Mouse (Mus musculus) liver, embryonic 14.5 days (tissue): ENCODE measurements at regions not wholly inside any gene's neighbourhood (a gene's known extent, or its start where the extent isn't known, plus 50 kb on each side); places are given as distances from the start of the nearest gene placed in this dataset.

ENCODE experiments used
- CTCF ChIP-seq: IDR thresholded peaks from 2 replicates; pipeline ENCODE4 v1.5.1; 2016; ENCODE audit warnings: antibody characterized with exemption, low read depth, control low read depth
- EP300 ChIP-seq: IDR thresholded peaks from 2 replicates; pipeline ENCODE4 v1.6.1; 2016; ENCODE audit warnings: antibody characterized with exemption, low read depth

- TF ChIP-seq CTCF (no peak), EP300 (no peak)
These were observed 116.6 kb downstream of the Sec23ip start for GRCm38 (mm10) chr7:128861376-128861775.
